Mouse (Mus musculus) layer of hippocampus, postnatal 25 days (tissue): ENCODE data around the gene 2010111I01Rik. TPM values are rescaled to one million over a fixed set of nuclear protein-coding genes. Genes with fewer than 3 reads are reported as not detected.
"Not testable (repeated sequence)": the region's sequence is repeated elsewhere in the genome, so short reads cannot be mapped to it uniquely, and the experiment has no call there.

Experiments used
- DNase-seq, 2 experiments: peaks; one replicate each; pipeline ENCODE4 v3.0.0; 2022; ENCODE audit warnings: mixed read lengths in 2 of 2, low spot score in 1 of 2; ENCODE audit errors: extremely low spot score in 1 of 2
- total RNA-seq, 2 experiments: library from RNA; stranded (reverse); gene quantifications; 2 replicates each; pipeline ENCODE4 v1.2.3; 2021

2010111I01Rik gene
- total RNA-seq, 2 experiments from 2014 or later, result 70.6 to 82.7 TPM

DNA sequence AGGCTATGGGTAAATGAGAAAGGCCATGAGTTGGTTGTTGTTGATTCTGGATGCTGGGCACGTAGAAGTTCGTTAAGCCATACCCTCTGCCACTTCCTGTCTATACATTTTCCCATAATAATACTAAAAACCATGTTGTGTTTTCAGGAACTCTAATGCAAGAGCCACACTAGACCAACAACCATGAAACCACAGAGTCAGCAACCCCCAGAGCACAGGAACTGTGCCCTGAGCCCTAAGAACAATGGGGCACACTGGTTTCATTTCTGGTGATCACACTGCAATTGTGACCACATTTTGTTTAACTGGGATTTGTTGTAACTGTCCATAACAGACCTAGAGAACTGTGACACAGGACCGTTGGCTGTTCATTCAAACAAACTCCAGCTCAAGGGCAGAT lies 12.1 kb upstream of the 2010111I01Rik start:
- DNase-seq, result no peak

DNA sequence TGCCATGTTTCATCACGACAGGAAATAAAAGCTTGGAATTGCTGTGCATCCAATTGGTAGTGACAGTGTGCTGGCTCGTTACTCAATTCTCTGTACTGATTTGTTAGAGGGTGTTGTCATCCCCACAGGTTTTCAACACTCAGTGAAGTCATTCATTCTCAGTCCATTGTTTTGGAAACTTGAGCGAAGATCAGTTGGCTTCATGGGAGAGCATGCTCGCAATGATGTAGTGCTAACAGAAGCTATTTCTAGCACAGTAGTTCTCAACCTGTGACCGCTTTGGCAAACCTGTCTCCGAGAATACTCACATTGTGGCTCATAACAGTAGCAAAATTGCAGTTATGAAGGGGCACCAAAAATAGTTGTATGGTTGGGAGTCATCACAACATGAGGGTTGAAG lies 8.7 kb upstream of the 2010111I01Rik start:
- DNase-seq, result no peak

DNA sequence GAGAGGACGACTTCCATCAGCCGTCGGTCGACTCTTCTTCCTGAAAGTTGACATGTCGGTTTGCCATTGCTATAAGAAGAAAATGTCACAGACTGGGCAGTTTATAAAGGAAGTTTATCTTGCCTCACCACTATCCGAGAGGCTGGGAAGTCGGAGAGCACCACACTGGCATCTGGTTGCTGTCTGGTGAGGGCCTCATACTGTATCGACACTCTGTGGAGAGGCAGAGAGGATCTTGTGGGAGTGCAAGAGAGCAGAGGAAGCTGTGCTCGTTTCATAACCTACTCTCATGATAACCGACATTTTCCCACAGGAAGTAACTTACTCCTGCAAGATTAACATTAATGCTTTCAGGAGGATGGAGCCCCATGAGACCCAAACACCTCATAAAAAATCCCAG lies 7.9 kb upstream of the 2010111I01Rik start:
- no peak for DNase-seq

DNA sequence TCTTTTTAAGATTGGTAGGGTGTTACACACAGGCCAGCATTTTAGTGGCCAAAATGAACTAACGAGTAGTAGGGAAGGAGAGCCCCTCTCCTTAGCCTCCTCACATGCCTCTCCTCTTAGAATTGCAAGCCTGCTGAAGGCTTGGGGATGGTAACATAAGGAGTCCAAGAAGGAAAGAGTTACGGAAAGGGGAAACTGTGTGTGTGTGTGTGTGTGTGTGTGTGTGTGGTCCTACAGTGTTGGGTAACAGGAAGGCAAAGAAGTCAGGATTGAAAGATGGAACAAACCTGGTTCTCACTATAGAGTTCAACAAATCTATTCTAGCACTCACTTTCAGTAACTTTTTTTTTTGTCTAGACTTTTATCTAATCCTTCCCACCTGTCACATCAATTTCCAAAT lies 1.3 kb upstream of the 2010111I01Rik start:
- DNase-seq, result no peak

DNA sequence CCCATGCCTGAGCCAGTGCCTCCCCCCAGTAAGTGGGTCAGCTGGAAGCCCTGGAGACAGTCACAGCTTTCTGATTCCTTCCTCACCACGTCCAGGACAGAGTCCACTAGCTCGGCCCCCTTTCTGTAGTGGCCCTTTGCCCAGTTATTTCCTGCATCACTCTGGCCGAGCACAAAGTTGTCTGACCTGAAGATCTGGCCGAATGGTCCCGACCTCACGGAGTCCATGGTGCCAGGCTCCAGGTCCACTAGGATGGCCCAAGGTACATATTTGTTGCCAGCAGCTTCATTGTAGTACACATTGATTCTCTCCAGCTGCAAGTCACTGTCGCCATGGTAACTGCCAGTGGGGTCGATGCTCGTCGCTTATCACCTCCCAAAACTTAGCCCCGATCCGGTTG lies 3.5 kb downstream of the 2010111I01Rik start:
- DNase-seq, result no peak

DNA sequence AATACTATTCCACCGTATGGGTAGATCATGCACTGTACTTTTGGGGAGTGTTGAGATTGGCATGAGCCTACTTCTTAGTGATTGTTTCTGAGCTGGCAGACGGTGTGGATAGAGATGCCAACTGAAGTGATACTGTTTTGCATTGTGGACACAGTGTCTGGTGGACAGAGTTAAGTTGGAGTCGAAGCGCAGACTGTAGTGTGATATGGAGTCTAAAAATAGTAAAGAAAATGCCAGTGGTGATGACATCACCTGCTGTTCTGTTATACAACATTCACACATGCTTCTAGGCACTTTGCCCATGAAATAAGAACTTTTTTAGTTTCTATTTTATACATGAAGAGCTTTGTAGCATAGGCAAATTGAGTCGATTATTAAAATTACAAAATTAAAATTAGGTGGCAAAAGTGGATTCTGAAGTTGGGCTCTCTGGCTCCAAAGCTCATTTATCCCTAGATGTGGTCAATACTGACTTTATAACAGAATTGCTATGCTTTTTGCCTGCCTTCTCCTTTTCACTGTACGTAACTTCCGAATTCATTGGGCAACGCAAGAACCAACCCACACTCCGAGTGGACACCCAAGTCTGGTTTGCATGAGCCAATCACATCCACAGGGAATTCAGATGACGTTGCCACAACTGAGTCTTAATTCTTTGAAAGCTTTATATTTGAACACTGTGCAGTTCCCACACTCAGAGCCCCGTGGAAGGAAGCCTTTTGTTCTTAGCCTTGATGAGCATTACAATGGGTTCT lies 6.0 kb downstream of the 2010111I01Rik start:
- no peak for DNase-seq

DNA sequence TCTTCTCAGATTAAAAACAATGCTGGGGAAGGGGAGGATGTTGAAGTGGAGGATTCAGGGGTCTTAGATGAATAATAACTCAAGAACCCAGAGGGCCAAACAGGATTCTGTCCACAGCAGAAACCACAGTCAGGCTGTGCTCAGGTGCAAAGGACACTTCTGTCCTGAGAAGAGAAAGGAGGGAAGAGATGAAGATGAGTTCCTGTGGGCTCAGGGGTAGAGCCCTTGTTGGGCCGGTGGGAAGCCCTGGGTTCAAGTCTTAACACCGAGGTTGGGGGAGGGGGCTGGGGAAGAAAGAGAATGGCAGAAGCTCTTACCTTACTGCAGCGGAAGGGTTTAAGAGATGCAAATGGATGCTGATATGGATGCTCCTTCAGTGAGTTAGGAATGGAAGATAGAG lies 7.7 kb downstream of the 2010111I01Rik start:
- no peak for DNase-seq

DNA sequence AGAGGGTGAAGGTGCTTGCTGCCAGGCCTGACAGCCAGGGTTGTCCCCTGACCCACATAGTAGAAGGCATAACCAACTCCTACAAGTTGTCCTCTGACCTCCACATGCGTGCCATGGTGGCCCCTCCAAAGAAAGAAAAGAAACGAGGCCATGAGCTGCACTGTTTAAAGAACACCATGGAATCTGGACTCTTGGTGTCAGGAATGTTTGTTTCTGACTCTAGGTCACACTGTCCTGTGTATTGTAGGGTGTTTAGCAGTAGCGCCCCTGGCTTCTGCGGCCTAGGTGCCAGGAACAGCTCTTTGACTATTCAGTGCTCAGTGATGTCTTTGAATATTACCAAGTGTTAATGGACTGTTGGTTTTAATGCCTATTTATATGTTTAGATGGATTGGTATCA lies 8.4 kb downstream of the 2010111I01Rik start:
- DNase-seq, result no peak

DNA sequence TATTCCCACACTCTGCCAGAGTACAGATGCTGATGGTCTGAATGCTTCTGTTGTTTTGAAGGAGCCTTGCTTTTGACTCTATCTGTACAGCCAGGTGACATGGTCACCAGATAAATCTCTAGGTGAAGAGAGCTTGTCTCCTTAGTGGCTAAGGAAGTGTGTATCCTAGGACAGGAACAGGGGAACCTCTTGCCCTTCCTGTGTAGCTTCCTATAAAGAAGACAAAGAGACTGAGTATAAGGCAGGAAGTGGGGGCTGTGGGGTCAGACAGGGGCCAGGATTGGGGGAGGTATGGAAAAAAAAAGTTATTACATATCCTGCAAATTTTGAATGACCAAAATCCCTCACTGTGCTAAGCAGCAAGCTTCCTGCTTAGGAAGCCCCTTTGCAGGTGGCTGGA lies 13.4 kb downstream of the 2010111I01Rik start:
- no peak for DNase-seq

DNA sequence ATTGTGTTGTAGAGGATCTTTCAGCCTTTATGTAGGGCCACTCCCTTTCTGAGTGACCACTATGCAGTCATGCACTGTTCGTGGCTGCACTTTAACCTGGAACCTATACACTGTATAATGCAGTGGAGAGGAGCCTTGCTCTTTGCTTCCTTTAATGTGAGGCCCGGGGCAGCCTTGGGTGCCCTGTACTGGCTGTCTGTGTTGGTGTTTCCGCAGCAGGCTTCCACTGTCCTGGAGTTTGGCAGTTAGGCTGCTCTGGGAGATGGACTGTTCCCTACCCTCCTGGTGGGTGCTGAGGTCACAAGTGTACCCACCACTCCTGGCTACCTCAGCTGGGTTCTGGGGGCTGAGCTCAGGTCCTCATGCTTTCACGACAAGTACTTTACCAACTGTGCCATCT lies 14.1 kb downstream of the 2010111I01Rik start:
- DNase-seq, result no peak

DNA sequence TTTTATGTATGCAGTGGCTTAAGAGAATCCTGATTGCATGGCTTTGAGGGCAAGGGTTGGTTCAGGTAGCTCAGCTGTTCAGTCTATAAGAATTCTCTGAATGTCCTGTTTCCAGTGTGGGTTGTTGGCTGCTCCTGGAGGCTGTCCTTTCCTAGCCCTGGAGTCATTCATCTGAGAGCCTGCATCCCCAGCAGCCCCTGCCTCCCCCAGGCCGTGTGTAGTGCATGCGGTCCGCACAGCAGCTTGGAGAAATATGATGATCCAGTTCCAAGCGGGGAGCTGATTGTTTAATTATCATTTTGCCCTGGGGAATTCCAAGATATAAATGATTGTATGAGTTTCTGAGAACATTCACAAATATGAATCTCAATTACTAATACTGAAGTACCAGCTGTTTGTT lies 14.5 kb downstream of the 2010111I01Rik start:
- DNase-seq, result no peak

DNA sequence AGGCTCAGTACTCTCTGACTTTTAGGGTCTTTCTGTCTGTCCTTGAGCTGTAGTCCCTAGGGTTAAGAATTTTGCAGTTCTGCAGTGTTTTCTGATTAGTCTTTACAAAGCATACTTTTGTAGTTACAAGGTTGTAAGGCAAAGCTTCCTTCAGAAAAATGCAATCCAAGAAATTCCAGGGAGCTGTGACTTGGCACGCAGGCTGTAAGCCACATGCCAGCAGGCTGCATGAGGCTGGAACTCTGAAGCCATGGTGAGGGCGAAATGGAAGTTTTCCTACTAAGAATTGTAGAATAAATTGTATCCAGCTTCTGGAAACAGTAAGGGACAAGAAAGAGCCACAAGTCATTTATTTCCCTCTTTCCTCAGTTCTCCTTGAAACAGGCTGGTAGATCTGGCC lies 15.4 kb downstream of the 2010111I01Rik start:
- no peak for DNase-seq

DNA sequence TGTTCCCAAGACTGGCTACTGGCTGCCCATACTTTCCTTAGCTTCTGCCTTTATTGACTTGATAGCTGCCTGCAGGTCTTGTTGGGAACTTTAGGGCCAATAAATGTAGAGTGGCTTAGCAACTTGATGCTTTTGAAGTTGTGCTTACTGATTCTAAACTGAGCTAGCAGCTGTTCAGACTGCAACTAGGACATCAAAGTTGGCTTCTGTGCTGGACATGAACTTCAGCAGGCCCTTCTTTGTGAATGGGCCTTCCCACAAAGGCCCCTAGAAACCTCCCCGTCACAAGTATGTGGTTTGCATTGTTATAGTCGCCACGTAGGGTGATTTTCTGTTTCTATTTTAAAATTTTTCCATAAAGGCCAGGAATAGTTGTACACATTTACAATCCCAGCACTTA lies 19.8 kb downstream of the 2010111I01Rik start:
- DNase-seq, result no peak

DNA sequence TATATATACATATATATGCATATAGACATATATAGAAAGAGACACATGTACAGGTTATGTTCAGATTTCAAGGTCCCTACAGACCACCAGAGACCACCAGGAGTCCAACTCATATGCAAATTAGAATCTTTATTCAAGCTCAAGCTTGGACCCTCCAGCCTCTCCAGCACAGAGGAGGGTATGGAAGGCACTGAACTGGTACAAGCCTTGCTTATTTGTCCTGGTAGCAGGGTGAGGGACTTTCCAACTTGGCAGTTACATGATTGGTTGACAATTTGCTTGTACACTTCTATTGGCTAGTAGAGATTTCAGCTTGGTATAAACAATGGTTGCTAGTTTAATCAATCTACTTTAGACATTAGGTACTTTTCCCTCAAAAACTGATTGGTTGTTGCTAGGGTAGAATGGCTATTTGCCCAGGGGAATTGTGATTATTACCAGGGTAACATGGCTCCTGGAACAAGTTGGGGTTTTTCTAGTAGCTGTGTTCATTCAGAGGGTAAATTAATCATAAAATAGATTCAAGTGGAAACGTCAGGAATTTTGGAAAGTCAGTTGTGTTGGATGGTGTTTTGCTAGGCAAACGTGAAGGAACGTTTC lies 25.3 kb downstream of the 2010111I01Rik start:
- DNase-seq, result no peak

DNA sequence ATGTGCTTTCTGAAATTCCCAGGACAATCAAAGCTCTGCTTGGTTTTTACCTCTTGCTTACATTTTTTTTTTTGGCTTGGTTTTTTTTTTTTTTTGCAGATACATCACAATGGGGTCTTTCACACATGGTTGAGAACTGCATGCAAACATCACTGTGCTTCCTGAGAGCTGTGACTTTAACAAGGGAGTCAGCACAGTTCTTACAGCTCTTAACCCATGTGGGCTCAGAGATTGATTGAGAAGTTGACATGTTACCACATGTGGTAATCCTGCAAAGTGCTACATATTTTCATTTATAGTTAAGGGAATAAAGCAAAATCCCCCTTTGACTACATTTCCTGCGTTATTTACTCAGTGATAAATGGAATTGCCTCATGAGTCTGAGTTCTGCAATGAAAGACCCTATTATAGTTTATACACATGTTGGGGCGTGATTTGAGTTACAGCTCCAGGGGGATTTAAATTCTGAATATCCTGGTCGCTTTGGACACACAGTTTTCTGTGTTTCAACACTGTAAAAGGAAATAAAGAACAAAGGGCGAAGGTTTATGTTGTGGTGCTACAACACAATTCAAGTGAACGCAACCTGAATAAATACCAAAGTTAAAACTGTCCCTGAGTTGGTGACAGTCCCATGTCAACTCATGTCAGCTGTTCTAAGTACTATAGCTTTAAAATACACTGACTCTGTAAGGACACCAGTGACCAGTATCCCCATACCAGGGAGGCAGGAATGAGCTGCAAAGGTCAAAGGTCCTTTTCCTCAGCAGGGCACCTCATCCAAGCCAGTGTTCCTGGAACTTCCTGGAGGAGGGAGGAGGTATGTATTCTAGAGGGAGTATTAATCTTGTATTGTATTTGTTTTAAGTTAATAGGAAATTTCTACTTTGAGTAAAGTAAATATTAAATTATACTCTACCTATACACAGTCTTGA lies 29.1 kb downstream of the 2010111I01Rik start:
- no peak for DNase-seq

DNA sequence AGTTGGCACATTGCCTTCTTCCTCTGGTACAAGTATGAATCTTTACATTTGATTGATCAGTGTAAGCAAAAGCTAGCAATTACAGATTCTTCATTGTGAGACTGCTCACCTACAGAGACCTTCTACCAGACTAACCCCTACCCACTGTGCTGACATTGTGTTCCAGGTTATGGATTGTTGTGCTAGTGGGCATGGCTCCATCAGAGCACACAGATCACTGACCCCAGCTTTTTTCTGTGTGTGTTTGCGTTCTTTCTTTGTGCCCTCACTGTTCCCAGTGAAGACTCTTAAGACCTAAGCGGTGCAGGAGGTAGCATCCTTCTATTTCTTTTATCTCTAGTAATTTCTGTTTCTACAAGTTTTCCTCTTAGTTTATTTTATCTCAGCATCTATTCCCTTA lies 32.1 kb downstream of the 2010111I01Rik start:
- no peak for DNase-seq

DNA sequence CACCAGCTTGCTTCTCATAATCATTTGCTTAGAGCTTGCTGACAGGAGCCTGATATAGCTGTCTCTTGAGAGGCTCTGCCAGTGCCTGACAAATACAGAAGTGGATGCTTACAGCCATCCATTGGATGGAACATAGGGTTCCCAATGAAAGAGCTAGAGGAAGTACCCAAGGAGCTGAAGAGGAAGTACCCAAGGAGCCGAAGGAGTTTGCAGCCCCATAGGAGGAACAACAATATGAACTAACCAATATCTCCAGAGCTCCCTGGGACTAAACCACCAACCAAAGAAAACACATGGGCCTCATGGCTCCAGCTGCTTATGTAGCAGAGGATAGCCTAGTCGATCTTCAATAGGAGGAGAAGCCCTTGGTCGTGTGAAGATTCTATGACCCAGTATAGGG lies 42.8 kb downstream of the 2010111I01Rik start:
- DNase-seq, result not testable (repeated sequence)

DNA sequence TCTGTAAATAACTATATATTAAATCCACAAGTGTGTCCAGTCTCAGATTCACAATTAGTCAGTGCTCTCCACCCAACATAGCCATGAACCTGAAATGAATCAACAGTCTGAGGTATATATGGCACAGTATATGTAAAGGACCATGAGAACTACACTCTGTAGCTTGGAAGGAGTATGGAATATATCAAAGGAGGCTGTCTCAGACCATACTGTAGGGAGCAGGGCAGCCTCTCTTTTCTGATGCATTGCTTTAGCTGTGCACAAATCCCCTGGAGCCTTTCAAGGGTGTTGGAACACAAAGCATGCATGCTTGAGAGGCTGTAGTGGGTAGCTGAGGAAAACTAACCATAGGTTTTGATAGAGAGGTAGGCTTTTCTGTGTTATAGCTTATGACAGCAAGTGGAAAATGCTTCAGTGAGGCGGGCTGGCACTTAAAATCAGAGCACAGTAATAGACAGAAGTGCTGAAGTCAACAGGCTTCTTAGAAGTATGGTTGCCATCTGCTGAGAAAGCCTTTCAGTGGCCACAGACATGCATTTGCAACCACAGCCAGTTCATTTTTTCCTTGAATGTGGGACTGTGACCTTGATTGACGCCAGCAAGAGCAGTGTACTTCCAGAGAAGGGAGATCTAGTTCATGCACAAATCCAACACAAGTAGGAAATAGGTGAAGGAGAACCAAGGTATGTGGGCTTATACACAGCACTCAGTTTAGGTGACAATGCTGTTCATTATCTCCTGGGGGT lies 45.8 kb downstream of the 2010111I01Rik start:
- DNase-seq, result no peak

DNA sequence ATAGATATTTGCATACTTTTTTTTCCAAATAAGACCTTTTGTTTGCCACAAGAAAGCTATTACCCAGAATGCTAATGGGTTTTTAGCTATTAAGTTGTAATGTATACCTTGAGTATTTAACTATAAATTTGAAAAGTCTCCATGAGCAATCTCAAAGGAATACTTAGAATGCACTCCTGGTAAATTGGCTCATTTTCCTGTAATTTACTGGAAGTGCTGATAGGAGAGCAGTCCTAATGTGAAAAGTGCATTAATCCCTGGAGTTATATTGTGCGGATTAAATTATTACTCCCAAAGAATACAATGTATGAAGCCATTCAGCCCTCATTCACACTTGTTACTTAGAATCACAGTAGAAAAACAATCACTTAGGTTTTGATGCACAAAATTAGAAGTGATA lies 49.7 kb downstream of the 2010111I01Rik start:
- DNase-seq, result no peak

DNA sequence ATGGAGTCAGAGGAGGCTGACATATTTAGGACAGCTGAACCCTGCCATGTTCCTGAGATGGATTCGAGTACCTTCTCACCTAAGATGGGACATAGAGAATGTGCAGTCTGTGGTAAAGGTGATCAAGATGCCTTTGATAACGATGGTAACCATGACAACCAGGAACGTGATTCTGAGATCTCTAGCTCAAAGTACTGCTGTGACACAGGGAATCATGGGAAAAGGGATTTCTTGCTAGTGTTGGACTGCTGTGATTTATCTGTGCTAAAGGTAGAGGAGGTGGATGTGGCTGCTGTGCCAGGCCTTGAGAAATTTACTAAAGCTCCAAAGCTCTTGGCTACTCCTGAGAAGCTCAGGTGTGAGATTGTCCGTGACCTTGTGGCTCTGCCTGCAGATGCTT lies 50.7 kb downstream of the 2010111I01Rik start:
- no peak for DNase-seq

DNA sequence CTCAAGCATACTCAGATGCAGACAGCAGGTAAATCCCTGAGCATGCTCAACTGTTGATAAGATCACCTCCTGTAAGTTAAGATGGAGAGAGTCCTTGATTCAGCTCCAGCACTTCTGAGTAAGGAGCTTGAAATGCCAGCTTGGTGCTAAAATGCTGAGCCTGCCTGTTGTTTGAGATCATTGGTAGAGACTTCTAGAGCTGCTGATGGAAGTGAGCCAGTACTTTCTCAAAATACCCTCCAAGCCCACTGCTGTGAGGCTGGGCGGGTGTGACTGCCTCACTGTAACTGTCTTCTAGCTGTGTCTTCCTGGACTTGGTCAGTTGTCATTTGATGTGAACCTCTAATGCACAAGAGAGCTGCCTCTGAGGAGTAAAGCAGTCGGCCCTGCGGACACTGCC lies 51.4 kb downstream of the 2010111I01Rik start:
- no peak for DNase-seq
